Mouse (Mus musculus) Patski (cell line): ENCODE data around the gene Tarsl2. TPM values are rescaled to one million over a fixed set of nuclear protein-coding genes. Genes with fewer than 3 reads are reported as not detected.
A peak's percentile ranks its signal among the peaks of the same experiment; 100 is the strongest.

Experiments used
- ATAC-seq: fragments of 100-300 bp; one replicate; pipeline ENCODE4 v1.8.0; 2021
- CTCF ChIA-PET: fragments of 350-600 bp; sonication (Branson Sonifier 250); formaldehyde crosslinking; loops from one replicate; lab custom pipeline; 2022; ENCODE audit warnings: inconsistent platforms; lab: Charles Lee
- POLR2A ChIA-PET: fragments of 350-600 bp; sonication (Branson Sonifier 250); formaldehyde crosslinking; loops from one replicate; lab custom pipeline; 2022; ENCODE audit warnings: antibody characterized with exemption, inconsistent platforms; lab: Charles Lee
- DNase-seq: peaks from one replicate; pipeline ENCODE4 v3.0.0-alpha.2; 2011; ENCODE audit warnings: low read depth, low spot score
- H3K27me3 ChIP-seq: fragments of 371-371 bp; one replicate; pipeline ENCODE4 v1.5.1; 2021
- CTCF ChIP-seq: fragments of 100-300 bp; IDR thresholded peaks from one replicate; pipeline ENCODE4 v1.5.1; 2021
- in situ Hi-C: fragments of 300-500 bp; cut with MboI; formaldehyde crosslinking; loops from 3 replicates; pipeline ENCODE4 v1.11.1; 2018; ENCODE audit warnings: low pct_unique_long_range_greater_than_20kb, mixed read lengths
- polyA plus RNA-seq: library from polyadenylated mRNA; unstranded; gene quantifications from one replicate; pipeline ENCODE4 v1.2.3, GENCODE M21; 2021

Gene Tarsl2
- polyA plus RNA-seq, 1 experiment from 2014 or later: 15.0 TPM

DNA sequence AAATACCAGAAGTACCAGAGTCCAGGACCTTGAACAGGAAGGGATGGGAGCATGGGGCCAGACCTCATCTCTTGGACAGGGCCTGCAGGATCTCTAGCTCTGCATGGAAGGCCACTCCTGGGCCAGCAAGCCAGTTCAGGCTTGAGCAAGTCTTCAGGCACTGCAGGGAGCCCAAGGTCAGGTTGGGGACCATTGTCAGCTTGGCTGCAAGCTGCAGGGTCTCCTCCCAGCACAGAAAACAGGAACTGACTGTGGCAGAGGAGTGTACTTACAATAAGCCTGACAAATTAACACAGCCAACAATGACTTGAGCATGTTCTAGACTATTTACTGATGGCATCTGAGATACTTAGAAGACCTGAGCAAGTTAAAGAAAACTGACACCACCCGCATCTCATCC is 14.9 kb upstream of the Tarsl2 start:
- no peaks in the 10 kb centered on the region for H3K27me3 ChIP-seq
- POLR2A ChIA-PET: no interaction called here
- in situ Hi-C loops: loop anchor here (10.0 kb wide), 1 partner anchor 315 kb away; no protein-coding TSS in a partner anchor
- CTCF ChIA-PET: interaction anchor here (0.8 kb wide), 1 partner anchor 12 kb away, joined by 3 read pairs; no protein-coding TSS in a partner anchor
- DNase-seq (no peak), ATAC-seq (no peak)
- TF ChIP-seq CTCF: no peak

DNA sequence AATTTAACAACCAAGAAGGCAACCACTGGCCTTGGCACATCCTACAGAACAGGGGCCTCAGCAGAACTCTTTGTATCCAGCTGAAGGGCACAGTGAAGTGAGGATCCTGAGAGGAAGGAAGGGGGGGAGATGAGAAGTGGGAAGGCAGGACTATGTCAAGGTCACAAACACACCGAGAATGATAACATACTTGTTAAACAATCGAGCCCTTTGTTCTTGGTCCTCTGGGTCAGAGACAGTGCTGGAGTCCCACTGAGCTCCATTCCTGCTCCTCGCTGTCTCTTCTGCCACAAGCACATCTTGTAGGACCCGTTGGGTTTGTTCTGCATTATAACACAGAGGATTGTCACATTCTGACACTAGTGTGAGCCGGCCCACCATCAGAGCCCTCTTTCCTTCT is 14.0 kb upstream of the Tarsl2 start:
- in situ Hi-C loops: loop anchor here (10.0 kb wide), 1 partner anchor 316 kb away; no protein-coding TSS in a partner anchor
- no peak for TF ChIP-seq CTCF
- DNase-seq (no peak), ATAC-seq (no peak)
- POLR2A ChIA-PET: no interaction called here
- H3K27me3 ChIP-seq: peaks cover 3% of the 10 kb centered on the region
- CTCF ChIA-PET: interaction anchor here (0.8 kb wide), 1 partner anchor 11 kb away, joined by 3 read pairs; no protein-coding TSS in a partner anchor

GRCm38 (mm10) chr7:65635831-65636230 is 8.9 kb upstream of the Tarsl2 start:
- in situ Hi-C loops: loop anchor here (5.0 to 10.0 kb wide), 2 partner anchors 134 to 321 kb away; no protein-coding TSS in a partner anchor
- no peak for ATAC-seq

GRCm38 (mm10) chr7:65636356-65636880 is 8.3 kb upstream of the Tarsl2 start:
- in situ Hi-C loops: loop anchor here (5.0 to 10.0 kb wide), 2 partner anchors 134 to 322 kb away; no protein-coding TSS in a partner anchor
- TF ChIP-seq CTCF: no peak
- ATAC-seq: no peak
- DNase-seq: no peak
- CTCF ChIA-PET: no interaction called here
- peaks cover 5% of the 10 kb centered on the region for H3K27me3 ChIP-seq
- POLR2A ChIA-PET: no interaction called here

More at GRCm38 (mm10) chr7:65635831-65636230, 8.9 kb upstream of the Tarsl2 start:
- no peak for TF ChIP-seq CTCF
- H3K27me3 ChIP-seq: peaks cover 5% of the 10 kb centered on the region
- POLR2A ChIA-PET: no interaction called here
- no peak for DNase-seq
- CTCF ChIA-PET: interaction anchor here (0.6 kb wide), 1 partner anchor 710 kb away, joined by 3 read pairs; no protein-coding TSS in a partner anchor

DNA sequence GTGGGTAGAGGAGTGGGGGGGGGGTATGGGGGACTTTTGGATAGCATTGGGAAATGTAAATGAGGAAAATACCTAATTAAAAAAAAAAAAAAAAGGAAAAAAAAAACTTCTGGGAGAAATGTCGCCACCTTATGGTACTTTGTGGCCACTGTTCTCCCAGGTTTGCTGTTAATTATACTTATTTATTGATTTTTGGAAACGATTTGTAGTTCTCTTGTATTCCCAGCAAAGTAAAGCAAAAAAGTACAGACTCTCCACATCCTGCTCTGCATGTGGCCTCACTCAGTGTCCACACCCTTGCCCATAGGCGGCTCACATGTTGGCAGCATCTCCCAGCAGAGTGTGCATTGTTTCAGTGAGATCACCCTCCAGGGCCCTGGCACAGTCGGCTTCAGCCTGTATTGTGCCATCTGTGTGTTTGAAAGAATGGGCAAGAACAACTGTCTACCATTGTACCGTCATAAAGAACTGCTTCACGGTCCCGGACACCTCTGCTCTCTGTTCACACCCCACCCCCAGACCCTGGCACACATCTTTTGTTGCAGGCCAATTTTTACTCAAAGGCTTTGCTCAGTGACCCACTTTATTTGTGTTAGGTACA is 6.4 kb upstream of the Tarsl2 start:
- POLR2A ChIA-PET: no interaction called here

DNA sequence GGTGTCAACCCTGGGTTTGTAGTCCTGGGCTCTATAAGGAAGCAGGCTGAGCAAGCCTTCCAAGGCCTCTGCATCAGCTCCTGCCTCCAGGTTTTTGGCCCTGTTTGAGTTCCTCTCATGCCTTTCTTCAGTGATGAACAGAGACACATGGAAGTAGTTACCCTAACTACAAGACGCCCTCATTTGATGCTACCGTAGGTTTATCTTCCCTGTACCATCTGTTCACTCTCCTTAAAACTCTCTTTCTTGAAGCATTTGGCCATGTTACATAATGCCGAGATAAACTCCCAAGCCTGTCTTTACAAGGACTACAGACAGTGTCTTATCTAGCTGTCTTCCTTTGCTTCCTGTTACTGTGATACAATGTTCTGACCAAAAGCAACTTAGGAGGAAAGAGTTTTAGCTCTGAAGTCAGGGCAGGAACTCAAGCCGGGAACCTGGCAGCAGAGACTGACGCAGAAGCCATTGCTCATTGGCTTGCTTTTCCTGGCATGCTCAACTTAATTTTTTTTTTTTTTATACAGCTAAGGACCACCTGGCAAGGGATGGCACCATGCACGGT is 4.8 kb upstream of the Tarsl2 start:
- in situ Hi-C loops: loop anchor here (5.0 to 10.0 kb wide), 2 partner anchors 138 to 325 kb away; no protein-coding TSS in a partner anchor

More for the DNA sequence above, 6.4 kb upstream of the Tarsl2 start:
- DNase-seq (no peak), ATAC-seq (no peak)
- CTCF ChIA-PET: interaction anchor here (0.8 kb wide), 1 partner anchor 321 kb away, joined by 3 read pairs; no protein-coding TSS in a partner anchor
- in situ Hi-C loops: loop anchor here (5.0 to 10.0 kb wide), 2 partner anchors 136 to 323 kb away; no protein-coding TSS in a partner anchor
- peaks cover 5% of the 10 kb centered on the region for H3K27me3 ChIP-seq
- no peak for TF ChIP-seq CTCF

DNA sequence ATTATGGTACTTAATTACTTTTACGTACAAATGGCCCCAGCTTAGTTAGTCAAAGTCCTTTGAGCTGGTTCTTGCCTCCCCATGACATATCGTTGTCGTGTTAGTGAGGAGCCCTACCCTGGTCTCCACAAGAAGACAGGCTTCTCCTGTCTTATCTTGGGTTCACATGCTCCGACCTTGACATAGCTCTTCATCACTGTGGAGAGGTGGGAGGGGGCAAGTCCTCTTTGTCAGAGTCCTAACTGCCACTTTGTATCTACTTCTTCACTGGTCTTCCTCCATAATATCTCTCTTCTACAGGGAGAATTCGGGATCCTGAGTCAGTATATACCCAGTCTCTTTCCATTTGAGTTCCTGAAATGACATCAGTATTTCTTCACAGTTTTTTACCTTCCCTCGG is 4.0 kb upstream of the Tarsl2 start:
- in situ Hi-C loops: no loop called here
- no peak for TF ChIP-seq CTCF
- ChIA-PET POLR2A (interaction anchor here (0.8 kb wide), 1 partner anchor 32 kb away, joined by 3 read pairs; no protein-coding TSS in a partner anchor), CTCF (interaction anchor here (1.0 to 1.1 kb wide), 4 partner anchors 25 to 695 kb away, joined by 3 to 5 read pairs (median 3); no protein-coding TSS in a partner anchor)
- ATAC-seq (no peak), DNase-seq (no peak)
- peaks cover 1% of the 10 kb centered on the region for H3K27me3 ChIP-seq

More for the DNA sequence above, 4.8 kb upstream of the Tarsl2 start:
- no peak for ATAC-seq
- no peak for TF ChIP-seq CTCF
- ChIA-PET POLR2A (interaction anchor here (0.8 kb wide), 1 partner anchor 32 kb away, joined by 3 read pairs; no protein-coding TSS in a partner anchor), CTCF (interaction anchor here (1.0 kb wide), 2 partner anchors 24 to 33 kb away, joined by 3 read pairs; no protein-coding TSS in a partner anchor)
- peaks cover 5% of the 10 kb centered on the region for H3K27me3 ChIP-seq
- no peak for DNase-seq

- ChIA-PET POLR2A (interaction anchor here (0.6 kb wide), 1 partner anchor 189 kb away, joined by 4 read pairs; no protein-coding TSS in a partner anchor), CTCF (interaction anchor here (0.7 kb wide), 1 partner anchor 12 kb away, joined by 3 read pairs; no protein-coding TSS in a partner anchor)
- TF ChIP-seq CTCF: peak; percentile 44
- no peaks in the 10 kb centered on the region for H3K27me3 ChIP-seq
- in situ Hi-C loops: no loop called here
- DNase-seq (no peak), ATAC-seq (no peak)
Observed at GRCm38 (mm10) chr7:65642371-65643304, 2.1 kb upstream of the Tarsl2 start.

GRCm38 (mm10) chr7:65643861-65644421 is 757 bp upstream of the Tarsl2 start:
- ChIA-PET CTCF (interaction anchor here (1.6 kb wide), 1 partner anchor 326 kb away, joined by 10 read pairs; no protein-coding TSS in a partner anchor), POLR2A (no interaction called here)
- no peak for TF ChIP-seq CTCF
- peak; percentile 1 for DNase-seq
- no peaks in the 10 kb centered on the region for H3K27me3 ChIP-seq
- in situ Hi-C loops: no loop called here
- no peak for ATAC-seq
